Mouse (Mus musculus): ENCODE measurements at regions not wholly inside any gene's neighbourhood (a gene's known extent, or its start where the extent isn't known, plus 50 kb on each side); places are given as distances from the start of the nearest gene placed in this dataset.

GRCm38 (mm10) chrX:47330969-47331368 lies 561.8 kb downstream of the Smarca1 start:
- no peaks in the 10 kb centered on the region for H3K36me3 ChIP-seq (replicated peaks)
- 88% methylated on average over 1 of the region's 1 CpGs for WGBS

GRCm38 (mm10) chrX:47328817-47329216 lies 564.0 kb downstream of the Smarca1 start:
- no peak for DNase-seq (ENCODE audit: low spot score)
- Histone ChIP-seq H3K4me3 (no peak overlapping the region), H3K9me3 (no peaks in the 10 kb centered on the region), H3K4me1 (no peaks in the 10 kb centered on the region), H3K27ac (replicated peaks) (no peak overlapping the region), H3K27me3 (replicated peaks; ENCODE audit: low read depth, poor library complexity, severe bottlenecking) (no peaks in the 10 kb centered on the region), H3K36me3 (replicated peaks) (no peaks in the 10 kb centered on the region)

More at GRCm38 (mm10) chrX:47330969-47331368, 561.8 kb downstream of the Smarca1 start:
- Histone ChIP-seq H3K9me3 (no peaks in the 10 kb centered on the region), H3K27ac (replicated peaks) (no peak overlapping the region), H3K27me3 (replicated peaks; ENCODE audit: low read depth, poor library complexity, severe bottlenecking) (no peaks in the 10 kb centered on the region), H3K4me3 (no peak overlapping the region), H3K4me1 (no peaks in the 10 kb centered on the region)
- no peak for DNase-seq (ENCODE audit: low spot score)

GRCm38 (mm10) chrX:47315810-47316209 lies 577.0 kb downstream of the Smarca1 start:
- WGBS = 60% methylated on average over 3 of the region's 3 CpGs
- Histone ChIP-seq H3K27ac (replicated peaks) (no peak overlapping the region), H3K4me3 (no peak overlapping the region), H3K9me3 (no peaks in the 10 kb centered on the region), H3K27me3 (replicated peaks; ENCODE audit: low read depth, poor library complexity, severe bottlenecking) (no peaks in the 10 kb centered on the region), H3K4me1 (no peaks in the 10 kb centered on the region), H3K36me3 (replicated peaks) (no peaks in the 10 kb centered on the region)
- no peak for DNase-seq (ENCODE audit: low spot score)

GRCm38 (mm10) chrX:47307140-47307539 lies 585.6 kb downstream of the Smarca1 start:
- Histone ChIP-seq H3K27me3 (replicated peaks; ENCODE audit: low read depth, poor library complexity, severe bottlenecking) (no peaks in the 10 kb centered on the region), H3K4me1 (no peaks in the 10 kb centered on the region), H3K9me3 (no peaks in the 10 kb centered on the region), H3K36me3 (replicated peaks) (no peaks in the 10 kb centered on the region), H3K27ac (replicated peaks) (no peak overlapping the region), H3K4me3 (no peak overlapping the region)
- DNase-seq (ENCODE audit: low spot score) = no peak
- 82% methylated on average over 2 of the region's 2 CpGs for WGBS

- Histone ChIP-seq H3K9me3 (no peaks in the 10 kb centered on the region), H3K27me3 (replicated peaks; ENCODE audit: low read depth, poor library complexity, severe bottlenecking) (no peaks in the 10 kb centered on the region), H3K36me3 (replicated peaks) (no peaks in the 10 kb centered on the region), H3K27ac (replicated peaks) (no peak overlapping the region), H3K4me1 (no peaks in the 10 kb centered on the region), H3K4me3 (no peak overlapping the region)
- 39% methylated on average over 2 of the region's 2 CpGs for WGBS
- DNase-seq (ENCODE audit: low spot score) = no peak
Observed at GRCm38 (mm10) chrX:47303547-47303946, 589.2 kb downstream of the Smarca1 start.

GRCm38 (mm10) chrX:47292548-47293147 lies 600.1 kb downstream of the Smarca1 start:
- H3K36me3 ChIP-seq (replicated peaks) = no peaks in the 10 kb centered on the region
- no peaks in the 10 kb centered on the region for H3K9me3 ChIP-seq
- H3K27me3 ChIP-seq (replicated peaks; ENCODE audit: low read depth, poor library complexity, severe bottlenecking) = no peaks in the 10 kb centered on the region
- no peak overlapping the region for H3K27ac ChIP-seq (replicated peaks)
- no peak overlapping the region for H3K4me3 ChIP-seq
- no peaks in the 10 kb centered on the region for H3K4me1 ChIP-seq
- DNase-seq (ENCODE audit: low spot score) = peak; percentile 21
